Mouse (Mus musculus): ENCODE results near the gene Psmd2.
A peak's percentile ranks its signal among the peaks of the same experiment; 100 is the strongest.

Gene Psmd2

GRCm38 (mm10) chr16:20651076-20651946 is at the start of gene Psmd2:
Psmd2 (plus strand) TSS chr16:20651652.
- DNase-seq (ENCODE audit: low spot score), result peak; percentile 91

- DNase-seq (ENCODE audit: low spot score), result no peak
Observed at GRCm38 (mm10) chr16:20604705-20605104, 46.7 kb upstream of the Psmd2 start.

- DNase-seq (ENCODE audit: low spot score), result no peak
Observed at GRCm38 (mm10) chr16:20610501-20611356, 40.7 kb upstream of the Psmd2 start.

GRCm38 (mm10) chr16:20611357-20612227 is 39.9 kb upstream of the Psmd2 start, which contains the start of the genes Eef1akmt4, Gm49333 and Alg3:
Eef1akmt4 (plus strand) TSS chr16:20611593.
Gm49333 (plus strand) TSS chr16:20611610.
Alg3 (minus strand) TSS chr16:20611735.
- DNase-seq (ENCODE audit: low spot score), result no peak

GRCm38 (mm10) chr16:20619541-20620398 is 31.7 kb upstream of the Psmd2 start:
- DNase-seq (ENCODE audit: low spot score), result no peak

GRCm38 (mm10) chr16:20620399-20620735 is 31.1 kb upstream of the Psmd2 start:
- no peak for DNase-seq (ENCODE audit: low spot score)

GRCm38 (mm10) chr16:20620751-20621190 is 30.7 kb upstream of the Psmd2 start:
- DNase-seq (ENCODE audit: low spot score), result no peak

GRCm38 (mm10) chr16:20621191-20621990 is 30.1 kb upstream of the Psmd2 start, which contains the start of gene Camk2n2:
Camk2n2 (minus strand) TSS chr16:20621287.
- no peak for DNase-seq (ENCODE audit: low spot score)

- no peak for DNase-seq (ENCODE audit: low spot score)
Observed at GRCm38 (mm10) chr16:20621991-20622685, 29.3 kb upstream of the Psmd2 start.

GRCm38 (mm10) chr16:20623211-20623610 is 28.2 kb upstream of the Psmd2 start:
- no peak for DNase-seq (ENCODE audit: low spot score)

GRCm38 (mm10) chr16:20628871-20629391 is 22.5 kb upstream of the Psmd2 start:
- no peak for DNase-seq (ENCODE audit: low spot score)

- DNase-seq (ENCODE audit: low spot score), result no peak
Observed at GRCm38 (mm10) chr16:20629731-20630634, 21.5 kb upstream of the Psmd2 start, which contains the start of gene Ece2. Ece2 (plus strand) TSS chr16:20629828.

GRCm38 (mm10) chr16:20637410-20637809 is 14.0 kb upstream of the Psmd2 start:
- no peak for DNase-seq (ENCODE audit: low spot score)

GRCm38 (mm10) chr16:20638367-20638766 is 13.1 kb upstream of the Psmd2 start:
- DNase-seq (ENCODE audit: low spot score), result no peak

- no peak for DNase-seq (ENCODE audit: low spot score)
Observed at GRCm38 (mm10) chr16:20642161-20642560, 9.3 kb upstream of the Psmd2 start.

GRCm38 (mm10) chr16:20643911-20644310 is 7.5 kb upstream of the Psmd2 start:
- DNase-seq (ENCODE audit: low spot score), result no peak

GRCm38 (mm10) chr16:20651947-20652310 is 477 bp downstream of the Psmd2 start:
- DNase-seq (ENCODE audit: low spot score), result no peak

GRCm38 (mm10) chr16:20653315-20653714 is 1.9 kb downstream of the Psmd2 start:
- DNase-seq (ENCODE audit: low spot score), result no peak

Measured in urinary bladder, postnatal 10 days (tissue).